Mouse (Mus musculus) hindbrain, postnatal 0 days (tissue): ENCODE results near the gene Gp6. TPM values are rescaled to one million over a fixed set of nuclear protein-coding genes. Genes with fewer than 3 reads are reported as not detected.
A peak's percentile ranks its signal among the peaks of the same experiment; 100 is the strongest.

Experiments used
- ATAC-seq: fragments of 200-750 bp; cut with Nextera tagmentation; 2 replicates; pipeline ENCODE4 v1.8.0; 2017; ENCODE audit warnings: mild to moderate bottlenecking, moderate TSS enrichment, moderate library complexity
- DNase-seq: peaks from one replicate; pipeline ENCODE4 v3.0.0-alpha.2; 2015; ENCODE audit warnings: low spot score
- H3K27ac ChIP-seq: fragments of 300-500 bp; sonication (generic); 2 replicates; pipeline ENCODE4 v1.5.1; 2014; ENCODE audit warnings: mild to moderate bottlenecking
- H3K27me3 ChIP-seq: fragments of 300-500 bp; sonication (generic); 2 replicates; pipeline ENCODE4 v1.6.1; 2014; ENCODE audit warnings: low read length, mixed read lengths; ENCODE audit not compliant: insufficient read depth
- H3K36me3 ChIP-seq: fragments of 300-500 bp; sonication (generic); 2 replicates; pipeline ENCODE4 v1.6.1; 2014; ENCODE audit warnings: low read length, mixed read lengths; ENCODE audit not compliant: insufficient read depth
- H3K4me1 ChIP-seq: fragments of 300-500 bp; sonication (generic); 2 replicates; pipeline ENCODE4 v1.6.1; 2014; ENCODE audit warnings: antibody characterized with exemption, low read length, mixed read lengths; ENCODE audit not compliant: insufficient read depth
- H3K4me2 ChIP-seq: fragments of 300-500 bp; sonication (generic); 2 replicates; pipeline ENCODE4 v1.6.1; 2014; ENCODE audit warnings: low read depth, mild to moderate bottlenecking, low read length, moderate library complexity, mixed read lengths
- H3K4me3 ChIP-seq: fragments of 300-500 bp; sonication (generic); 2 replicates; pipeline ENCODE4 v1.5.1; 2014; ENCODE audit warnings: low read length
- H3K9ac ChIP-seq: fragments of 300-500 bp; sonication (generic); replicated peaks from 2 replicates; pipeline ENCODE4 v1.6.1; 2014; ENCODE audit warnings: mild to moderate bottlenecking, low read length, moderate library complexity, mixed read lengths
- H3K9me3 ChIP-seq: fragments of 300-500 bp; sonication (generic); 2 replicates; pipeline ENCODE4 v1.6.1; 2016; ENCODE audit warnings: low read length, mixed read lengths
- CTCF ChIP-seq: IDR thresholded peaks from 2 replicates; pipeline ENCODE4 v1.5.1; 2016; ENCODE audit warnings: antibody characterized with exemption, control low read depth, low read depth
- WGBS: fragments of 180-500 bp; shearing (Covaris S2); extraction: QIAGEN DNeasy Blood & Tissue Kit; methylation state at CpG from one replicate; pipeline ENCODE4 v1.1.7; 2014; 5-methylcytosine and 5-hydroxymethylcytosine counted together
- polyA plus RNA-seq: library from polyadenylated mRNA; unstranded; fragments of >200 nt; fragmentation: Nextera tagmentation; extraction: Ambion mirVana; gene quantifications from 2 replicates; pipeline ENCODE4 v1.2.1, GENCODE M21; 2015
- total RNA-seq: library from RNA; depleted of rRNA; stranded (reverse); fragments of >200 nt; gene quantifications from 2 replicates; pipeline ENCODE4 v1.2.3, GENCODE M21; 2014; rRNA removed

Gp6 gene
- total RNA-seq (not detected in 2 replicates), polyA plus RNA-seq (not detected in 2 replicates)

GRCm38 (mm10) chr7:4397730-4398129 is at the start of gene Gp6:
Gp6 (minus strand) TSS chr7:4397744.
- Histone ChIP-seq H3K27me3 (no peaks in the 10 kb centered on the region), H3K4me1 (no peaks in the 10 kb centered on the region), H3K4me2 (no peak within 1 kb of the TSS), H3K4me3 (no peak within 1 kb of the TSS), H3K9ac (no peak within 1 kb of the TSS), H3K9me3 (no peaks in the 10 kb centered on the region), H3K27ac (no peak within 1 kb of the TSS), H3K36me3 (no peaks in the 10 kb centered on the region)
- TF ChIP-seq CTCF: no peak
- DNase-seq (no peak), ATAC-seq (no peak)
- WGBS: 96% methylated on average over 1 of the region's 1 CpGs

DNA sequence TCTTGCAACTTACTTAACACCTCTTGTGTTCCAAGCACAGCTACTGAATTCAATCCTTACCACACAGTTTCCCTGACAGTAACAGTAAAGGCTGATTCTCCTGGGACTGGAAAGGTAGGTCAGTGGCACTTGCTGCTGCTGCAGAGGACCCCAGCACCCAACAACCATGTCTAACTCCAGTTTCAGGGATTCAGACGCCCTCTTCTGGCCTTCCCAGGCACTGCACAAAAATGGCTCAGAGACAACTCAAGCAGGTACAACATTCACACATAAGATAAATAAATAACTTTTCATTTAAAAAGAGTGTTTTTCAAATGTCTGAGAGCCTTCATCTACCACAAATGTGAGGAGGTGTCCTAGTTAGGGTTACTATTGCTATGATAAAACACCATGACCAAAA is 49.6 kb upstream of the Gp6 start:
- Histone ChIP-seq H3K36me3 (peaks cover 9% of the 10 kb centered on the region), H3K4me1 (0 out of 2 replicates have a peak, but pooled peaks cover 3% of the 10 kb centered on the region), H3K27me3 (no peaks in the 10 kb centered on the region), H3K9me3 (no peaks in the 10 kb centered on the region), H3K4me2 (no peak overlapping the region), H3K27ac (no peak overlapping the region), H3K9ac (no peak overlapping the region), H3K4me3 (no peak overlapping the region)
- TF ChIP-seq CTCF: no peak; the same call in 1 of the 2 replicates
- no peak for DNase-seq
- ATAC-seq: no peak
- 0% methylated on average over 1 of the region's 1 CpGs for WGBS

GRCm38 (mm10) chr7:4445216-4445791 is 47.8 kb upstream of the Gp6 start, which contains the start of gene Rdh13:
Rdh13 (minus strand) TSS chr7:4445649.
- WGBS: under 1% methylated on average over 35 of the region's 35 CpGs
- Histone ChIP-seq H3K9me3 (no peaks in the 10 kb centered on the region), H3K4me3 (peak within 1 kb of the TSS; percentile 64), H3K27ac (peak within 1 kb of the TSS; percentile 79), H3K27me3 (no peaks in the 10 kb centered on the region), H3K4me1 (0 out of 2 replicates have a peak, but pooled peaks cover 3% of the 10 kb centered on the region), H3K36me3 (peaks cover 26% of the 10 kb centered on the region), H3K4me2 (peak within 1 kb of the TSS; percentile 82), H3K9ac (peak within 1 kb of the TSS; percentile 66)
- peak; percentile 43 for TF ChIP-seq CTCF
- DNase-seq: peak; percentile 94
- peak; percentile 97 for ATAC-seq

- Histone ChIP-seq H3K9ac (no peak overlapping the region), H3K36me3 (peaks cover 31% of the 10 kb centered on the region), H3K4me2 (no peak overlapping the region), H3K4me1 (0 out of 2 replicates have a peak, but pooled peaks cover 3% of the 10 kb centered on the region), H3K27ac (no peak overlapping the region), H3K27me3 (no peaks in the 10 kb centered on the region), H3K4me3 (no peak overlapping the region), H3K9me3 (no peaks in the 10 kb centered on the region)
- WGBS: 89% methylated on average over 10 of the region's 10 CpGs
- no peak for DNase-seq
- TF ChIP-seq CTCF: no peak
- no peak for ATAC-seq
Measured at GRCm38 (mm10) chr7:4440549-4440948, 43.0 kb upstream of the Gp6 start.

DNA sequence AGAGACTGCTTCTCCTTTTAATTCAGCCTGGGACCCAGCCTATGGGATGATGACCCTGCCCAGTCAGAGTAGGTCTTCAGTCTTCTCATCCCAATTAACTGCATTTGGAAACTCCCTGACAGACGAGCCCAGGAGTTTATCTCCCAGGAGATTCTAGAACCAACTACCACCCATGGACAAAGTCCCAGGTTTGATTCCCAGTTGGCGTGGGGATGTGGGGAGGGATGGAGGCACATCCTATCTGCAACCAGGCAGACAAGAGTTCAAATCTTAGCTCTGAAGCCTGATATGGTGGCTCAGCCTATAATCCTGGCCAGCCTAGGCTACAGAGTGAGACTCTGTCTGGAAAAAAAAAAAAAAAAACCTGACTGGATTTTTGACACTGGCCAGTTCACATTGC is 40.2 kb upstream of the Gp6 start:
- WGBS: 86% methylated on average over 2 of the region's 2 CpGs
- no peak overlapping the region for H3K4me2 ChIP-seq
- H3K27me3 ChIP-seq: no peaks in the 10 kb centered on the region
- DNase-seq (no peak), ATAC-seq (no peak)
- no peak overlapping the region for H3K9ac ChIP-seq
- H3K9me3 ChIP-seq: no peaks in the 10 kb centered on the region
- no peak overlapping the region for H3K4me3 ChIP-seq
- no peak for TF ChIP-seq CTCF
- H3K27ac ChIP-seq: no peak overlapping the region
- peaks cover 31% of the 10 kb centered on the region for H3K36me3 ChIP-seq
- no peaks in the 10 kb centered on the region for H3K4me1 ChIP-seq

- Histone ChIP-seq H3K27ac (no peak overlapping the region), H3K4me1 (no peaks in the 10 kb centered on the region), H3K36me3 (peaks cover 34% of the 10 kb centered on the region; the same call in 1 of the 2 replicates), H3K4me2 (no peak overlapping the region), H3K9me3 (no peaks in the 10 kb centered on the region), H3K27me3 (no peaks in the 10 kb centered on the region), H3K4me3 (no peak overlapping the region), H3K9ac (no peak overlapping the region)
- ATAC-seq (no peak), DNase-seq (no peak)
- 93% methylated on average over 8 of the region's 8 CpGs for WGBS
- TF ChIP-seq CTCF: no peak
Measured at GRCm38 (mm10) chr7:4432026-4432425, 34.5 kb upstream of the Gp6 start.

GRCm38 (mm10) chr7:4431548-4431947 is 34.0 kb upstream of the Gp6 start:
- Histone ChIP-seq H3K27ac (no peak overlapping the region), H3K4me3 (no peak overlapping the region), H3K27me3 (no peaks in the 10 kb centered on the region), H3K36me3 (peaks cover 34% of the 10 kb centered on the region; the same call in 1 of the 2 replicates), H3K4me2 (no peak overlapping the region), H3K4me1 (no peaks in the 10 kb centered on the region), H3K9ac (no peak overlapping the region), H3K9me3 (no peaks in the 10 kb centered on the region)
- DNase-seq (peak; percentile 82), ATAC-seq (no peak)
- peak; percentile 90 for TF ChIP-seq CTCF
- 81% methylated on average over 6 of the region's 6 CpGs for WGBS
